Mouse (Mus musculus) right cerebral cortex, adult 18-20 months (tissue): Measurements from ENCODE around the gene Robo2.

Source experiments
- DNase-seq: peaks from one replicate; pipeline ENCODE4 v3.0.0; 2022; ENCODE audit warnings: mixed read lengths

The Robo2 gene

DNA sequence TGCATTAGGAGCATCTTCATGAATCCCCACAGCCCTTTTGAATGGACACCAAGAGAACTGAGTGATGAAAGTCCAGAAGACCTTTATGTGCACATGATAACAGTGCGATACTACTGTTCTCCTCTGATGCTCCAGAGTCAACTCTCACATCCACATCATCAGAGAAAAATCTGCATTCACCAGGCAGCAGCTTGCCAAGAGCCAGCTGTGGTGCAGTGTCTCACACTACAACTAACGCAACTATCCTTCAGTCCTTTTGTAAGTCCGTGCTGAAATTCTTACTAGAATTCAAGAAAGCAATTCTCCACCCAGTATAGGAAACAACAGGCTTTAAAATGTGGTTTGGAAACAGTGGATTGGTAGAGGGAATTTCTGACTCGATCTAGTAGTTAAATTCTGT, 481.3 kb downstream of the Robo2 start:
- DNase-seq, result no peak

DNA sequence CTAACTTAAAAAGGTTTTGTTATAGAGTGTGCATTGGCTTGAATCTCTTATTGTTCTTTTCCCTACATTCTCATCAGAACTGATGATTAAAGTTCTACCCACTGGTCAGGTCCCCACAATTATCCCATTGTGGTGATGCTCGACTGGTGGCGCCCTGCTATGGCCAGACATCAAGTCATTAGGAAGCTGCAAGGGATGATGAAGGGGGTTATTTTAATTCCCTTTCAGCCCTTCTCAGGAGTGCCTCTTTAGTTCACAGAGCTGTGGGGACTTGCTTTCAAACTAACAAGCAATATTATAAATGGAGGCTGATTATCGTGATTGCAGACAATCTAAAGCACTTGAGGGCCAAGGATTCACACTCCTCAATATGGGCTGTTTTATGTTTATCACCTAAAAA, 484.1 kb downstream of the Robo2 start:
- no peak for DNase-seq

DNA sequence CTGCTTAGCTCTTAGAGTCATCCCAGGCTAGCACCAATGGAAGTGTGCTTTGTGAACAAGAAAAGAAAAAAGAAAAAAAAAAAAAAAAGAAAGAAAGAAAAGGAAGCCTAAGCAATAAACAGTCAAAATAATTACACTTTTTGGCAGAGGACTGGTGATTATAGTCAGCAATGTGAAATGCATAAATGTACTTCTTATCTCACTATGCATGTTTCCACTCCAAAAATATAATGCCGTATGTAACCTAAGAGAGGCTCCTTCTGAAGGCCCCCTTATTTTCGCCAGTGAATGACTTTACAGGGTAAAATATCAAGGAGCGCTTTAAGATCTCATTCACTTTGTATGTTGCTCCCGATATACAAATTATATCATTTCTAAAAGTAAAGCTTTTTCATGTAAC, 496.2 kb downstream of the Robo2 start:
- no peak for DNase-seq

- DNase-seq, result no peak
These were observed 496.7 kb downstream of the Robo2 start for GRCm38 (mm10) chr16:73914936-73915335.

GRCm38 (mm10) chr16:73908504-73908903, 503.1 kb downstream of the Robo2 start:
- DNase-seq, result no peak

DNA sequence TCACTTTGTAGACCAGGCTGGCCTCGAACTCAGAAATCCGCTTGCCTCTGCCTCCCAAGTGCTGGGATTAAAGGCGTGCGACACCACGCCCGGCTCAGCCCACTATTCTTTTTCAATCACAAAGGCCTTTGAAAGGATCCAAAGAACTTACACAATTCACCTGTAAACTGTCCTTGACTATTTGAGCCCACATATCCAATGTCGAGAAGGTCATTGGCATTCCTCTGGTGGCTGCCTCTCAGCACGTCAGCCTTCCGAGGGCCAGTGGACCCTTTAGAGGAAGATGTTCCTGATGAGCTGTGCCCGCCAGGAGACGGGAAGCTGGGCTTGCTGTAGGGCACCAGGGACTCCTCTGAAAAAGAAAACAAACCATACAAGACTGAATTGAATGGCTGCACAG, 514.8 kb downstream of the Robo2 start:
- DNase-seq, result no peak

DNA sequence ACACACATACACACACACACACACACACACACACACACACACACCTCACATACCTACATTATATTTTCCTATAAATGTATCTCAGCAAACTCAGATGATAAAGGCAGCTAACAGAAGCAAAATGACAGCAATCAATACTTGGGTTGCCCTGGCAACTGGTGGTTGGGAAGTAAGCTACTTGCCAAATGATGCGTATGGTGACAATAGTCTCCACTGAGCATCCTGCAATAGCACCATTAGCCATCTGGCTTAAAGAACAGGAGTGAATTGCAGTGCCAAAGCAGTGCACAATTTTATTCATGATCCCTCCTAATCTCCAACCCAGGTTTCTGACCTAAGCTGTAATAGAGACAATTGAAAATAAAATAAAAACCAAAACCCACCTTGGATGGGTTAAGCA, 529.7 kb downstream of the Robo2 start:
- no peak for DNase-seq

- DNase-seq, result no peak
These were observed 533.7 kb downstream of the Robo2 start for GRCm38 (mm10) chr16:73877973-73878372.

DNA sequence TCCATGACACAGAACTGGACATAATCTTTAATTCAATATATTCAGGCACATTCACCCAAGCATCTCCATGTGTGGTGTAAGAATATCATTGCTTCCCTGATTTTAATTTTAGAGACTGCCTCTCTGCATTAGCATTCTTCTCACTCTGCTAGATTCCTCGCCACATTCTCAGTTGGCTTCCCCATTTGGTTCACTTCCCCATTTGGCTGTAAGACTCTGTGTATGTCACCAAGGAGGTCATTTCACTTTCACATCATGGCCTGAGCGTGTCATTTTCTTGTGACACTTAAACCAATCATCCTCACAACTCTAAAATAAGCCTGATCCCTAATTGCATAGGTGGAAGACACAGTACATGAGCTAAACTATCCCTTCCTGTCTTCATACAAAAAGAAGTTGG, 536.6 kb downstream of the Robo2 start:
- no peak for DNase-seq

GRCm38 (mm10) chr16:73873828-73874558, 537.6 kb downstream of the Robo2 start:
- no peak for DNase-seq

- no peak for DNase-seq
These were observed 541.3 kb downstream of the Robo2 start for GRCm38 (mm10) chr16:73870296-73870695.

GRCm38 (mm10) chr16:73869527-73870212, 542.0 kb downstream of the Robo2 start:
- DNase-seq, result no peak

GRCm38 (mm10) chr16:73864625-73865024, 547.0 kb downstream of the Robo2 start:
- no peak for DNase-seq

DNA sequence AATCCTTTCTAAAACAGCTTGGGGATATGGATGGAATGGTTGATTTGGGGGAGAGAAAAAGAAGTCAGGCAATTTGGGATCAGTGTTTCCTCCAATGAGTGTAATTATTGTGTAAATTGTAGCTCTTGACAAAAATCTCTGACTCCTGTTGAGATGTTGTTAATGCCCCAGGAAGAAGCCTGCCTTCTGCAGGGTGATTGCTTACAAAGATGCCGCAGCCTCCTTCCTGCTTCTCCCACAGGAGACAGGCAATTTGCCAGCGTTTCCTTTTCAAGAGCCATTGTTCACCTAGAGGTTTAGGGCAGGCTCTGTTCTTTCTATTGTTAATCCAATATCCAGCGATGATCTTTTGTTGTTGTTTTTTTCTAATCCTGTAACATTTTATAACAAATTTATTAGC, 547.9 kb downstream of the Robo2 start:
- no peak for DNase-seq

DNA sequence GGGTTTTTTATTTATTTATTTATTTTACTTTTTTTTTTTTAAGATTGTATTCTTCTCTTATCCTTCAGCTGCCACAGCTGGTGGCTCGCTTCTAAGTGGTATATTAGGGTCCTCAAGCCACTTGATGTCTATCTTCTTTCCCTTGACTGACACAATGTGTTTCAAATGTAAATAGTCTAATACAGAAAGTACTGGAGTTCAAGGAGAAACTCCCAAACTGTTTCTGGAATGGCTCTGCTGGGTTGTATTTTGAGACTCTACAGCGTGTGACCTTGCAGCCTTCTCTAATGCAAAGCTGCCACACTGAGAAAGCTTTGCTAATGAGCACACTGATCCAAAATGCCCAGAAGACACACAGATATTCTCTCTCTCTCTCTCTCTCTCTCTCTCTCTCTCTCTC, 552.9 kb downstream of the Robo2 start:
- no peak for DNase-seq

DNA sequence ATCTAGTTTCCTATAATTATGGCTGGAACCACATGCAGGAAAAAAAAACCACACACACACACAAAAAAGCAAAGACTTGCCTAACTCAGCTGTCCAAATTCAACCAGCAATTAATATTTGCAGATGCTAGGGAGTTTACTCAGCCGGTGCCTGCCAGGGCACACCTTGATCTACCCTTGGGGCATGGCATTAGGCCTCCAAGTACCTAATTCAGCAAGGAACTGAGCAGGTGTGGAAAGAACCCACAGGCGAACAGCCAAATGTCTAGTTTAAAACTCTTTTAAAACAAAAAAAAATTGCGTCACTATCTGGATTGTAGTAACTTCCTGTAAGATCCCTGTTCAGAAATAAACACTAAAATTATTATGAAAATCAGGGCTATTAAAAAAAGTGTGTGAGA, 555.8 kb downstream of the Robo2 start:
- no peak for DNase-seq
